ENCODE assay signal across 8 mouse cellular contexts in genomic region chr5:29377590-29378297, GRCm38 (mm10). TPM values are rescaled to one million over a fixed set of nuclear protein-coding genes. Genes with fewer than 3 reads are reported as not detected.
A peak's percentile ranks its signal among the peaks of the same experiment; 100 is the strongest.
DNase-seq lines count a peak whose midpoint lies in the region; ATAC-seq and TF ChIP-seq lines count a peak whose summit lies in the region.

No protein-coding gene starts in this region.

- DNase-seq in spleen, adult 2 months (ENCODE audit: low read depth in 1 of 2, low spot score in 2 of 2) = no peak
- DNase-seq in spleen, adult 18-20 months = no peak
- DNase-seq in hindbrain, postnatal 0 days (ENCODE audit: low spot score) = peak; percentile 27
- DNase-seq in limb, embryonic 10.5 days (ENCODE audit: low spot score) = no peak
- no peak for DNase-seq in midbrain, embryonic 10.5 days (ENCODE audit: low spot score)
- peak; percentile 1 to 9 for DNase-seq in thymus, postnatal 36 days
- no peak for DNase-seq in adrenal gland, adult 18-20 months (ENCODE audit: low spot score in 2 of 2)

- 5% methylated on average over 46 of the region's 47 CpGs for WGBS in spleen, adult 2 months
- WGBS in embryonic facial prominence, embryonic 12.5 days = 1% methylated on average over 47 of the region's 47 CpGs
- 2% methylated on average over 43 of the region's 47 CpGs for WGBS in hindbrain, postnatal 0 days
- WGBS in limb, embryonic 10.5 days = 1% methylated on average over 47 of the region's 47 CpGs
- WGBS in midbrain, embryonic 10.5 days = 2% methylated on average over 46 of the region's 47 CpGs

- peaks cover 5% of the 10 kb centered on the region for H3K4me1 ChIP-seq in spleen, adult 2 months (ENCODE audit: control insufficient read depth, insufficient read depth, insufficient read length)
- peaks cover 7% of the 10 kb centered on the region; the same call in 1 of the 2 replicates for H3K4me1 ChIP-seq in embryonic facial prominence, embryonic 12.5 days
- H3K4me1 ChIP-seq in hindbrain, postnatal 0 days (ENCODE audit: insufficient read depth, low read length) = 0 out of 2 replicates have a peak, but pooled peaks cover 5% of the 10 kb centered on the region
- H3K4me1 ChIP-seq in limb, embryonic 10.5 days = peaks cover 17% of the 10 kb centered on the region
- H3K4me1 ChIP-seq in midbrain, embryonic 10.5 days = peaks cover 19% of the 10 kb centered on the region

- peak overlapping the region; percentile 75 for H3K9ac ChIP-seq in embryonic facial prominence, embryonic 12.5 days
- peak overlapping the region; percentile 66 for H3K9ac ChIP-seq in hindbrain, postnatal 0 days (replicated peaks; ENCODE audit: low read length)

- H3K27me3 ChIP-seq in spleen, adult 2 months (ENCODE audit: control insufficient read depth, insufficient read depth, low read length) = 0 out of 2 replicates have a peak, but pooled peaks cover 2% of the 10 kb centered on the region
- 0 out of 2 replicates have a peak, but pooled peaks cover 10% of the 10 kb centered on the region for H3K27me3 ChIP-seq in embryonic facial prominence, embryonic 12.5 days
- no peaks in the 10 kb centered on the region for H3K27me3 ChIP-seq in hindbrain, postnatal 0 days (ENCODE audit: insufficient read depth, low read length)
- H3K27me3 ChIP-seq in limb, embryonic 10.5 days (ENCODE audit: low read depth, poor library complexity, severe bottlenecking) = peaks cover 10% of the 10 kb centered on the region
- peaks cover 9% of the 10 kb centered on the region for H3K27me3 ChIP-seq in midbrain, embryonic 10.5 days (ENCODE audit: low read depth, poor library complexity, severe bottlenecking)

- no peaks in the 10 kb centered on the region for H3K36me3 ChIP-seq in spleen, adult 2 months (ENCODE audit: control insufficient read depth, insufficient read depth, low read length)
- H3K36me3 ChIP-seq in embryonic facial prominence, embryonic 12.5 days = no peaks in the 10 kb centered on the region
- H3K36me3 ChIP-seq in hindbrain, postnatal 0 days (ENCODE audit: insufficient read depth, low read length) = no peaks in the 10 kb centered on the region
- no peaks in the 10 kb centered on the region for H3K36me3 ChIP-seq in limb, embryonic 10.5 days
- no peaks in the 10 kb centered on the region for H3K36me3 ChIP-seq in midbrain, embryonic 10.5 days

- peak overlapping the region; percentile 93 for H3K4me2 ChIP-seq in embryonic facial prominence, embryonic 12.5 days (replicated peaks)
- H3K4me2 ChIP-seq in hindbrain, postnatal 0 days (ENCODE audit: low read depth, low read length) = peak overlapping the region; percentile 76

- H3K4me3 ChIP-seq in spleen, adult 2 months (ENCODE audit: extremely low read depth, insufficient read depth, insufficient read length) = peak overlapping the region; percentile 76
- peak overlapping the region; percentile 87 for H3K4me3 ChIP-seq in embryonic facial prominence, embryonic 12.5 days
- peak overlapping the region; percentile 94 for H3K4me3 ChIP-seq in hindbrain, postnatal 0 days (ENCODE audit: low read length)
- H3K4me3 ChIP-seq in limb, embryonic 10.5 days = peak overlapping the region; percentile 86
- H3K4me3 ChIP-seq in midbrain, embryonic 10.5 days = peak overlapping the region; percentile 91

- no peak for TF ChIP-seq CTCF in spleen, adult 2 months (IDR thresholded peaks at IDR 0.05; ENCODE audit: extremely low read depth, insufficient read depth, insufficient read length, insufficient replicate concordance)
- TF ChIP-seq CTCF in hindbrain, postnatal 0 days (IDR thresholded peaks at IDR 0.05; ENCODE audit: low read depth) = no peak

- no peak overlapping the region for H3K27ac ChIP-seq in spleen, adult 2 months (ENCODE audit: insufficient read depth, low read length)
- peak overlapping the region; percentile 41; the same call in 1 of the 2 replicates for H3K27ac ChIP-seq in embryonic facial prominence, embryonic 12.5 days
- H3K27ac ChIP-seq in hindbrain, postnatal 0 days = peak overlapping the region; percentile 86
- H3K27ac ChIP-seq in limb, embryonic 10.5 days = peak overlapping the region; percentile 84
- peak overlapping the region; percentile 89 for H3K27ac ChIP-seq in midbrain, embryonic 10.5 days (replicated peaks)

- no peaks in the 10 kb centered on the region for H3K9me3 ChIP-seq in embryonic facial prominence, embryonic 12.5 days
- H3K9me3 ChIP-seq in hindbrain, postnatal 0 days (ENCODE audit: low read length) = no peaks in the 10 kb centered on the region
- H3K9me3 ChIP-seq in limb, embryonic 10.5 days (replicated peaks) = no peaks in the 10 kb centered on the region
- no peaks in the 10 kb centered on the region for H3K9me3 ChIP-seq in midbrain, embryonic 10.5 days (replicated peaks)

- no peak for TF ChIP-seq POLR2A in spleen, adult 2 months (IDR thresholded peaks at IDR 0.05; ENCODE audit: low read depth, low read length)

- ATAC-seq in embryonic facial prominence, embryonic 12.5 days (ENCODE audit: insufficient number of reproducible peaks, insufficient read depth, low FRiP score, low TSS enrichment) = peak; percentile 78
- peak; percentile 82 for ATAC-seq in hindbrain, postnatal 0 days

RNA-seq across cellular contexts. Expression of gene Lmbr1, which starts 0.4 kb away (rescaled TPM):
- 0.84 and 1.2 TPM in 2 replicates for polyA plus RNA-seq in spleen, adult 2 months (2012; rRNA removed)
- polyA plus RNA-seq in embryonic facial prominence, embryonic 12.5 days (2016; fragmentation: Nextera tagmentation; extraction: Ambion mirVana) = 9.7 and 11.8 TPM in 2 replicates
- 31.2 and 34.0 TPM in 2 replicates for total RNA-seq in hindbrain, postnatal 0 days (2014; rRNA removed)
- 40.4 and 42.2 TPM in 2 replicates for polyA plus RNA-seq in hindbrain, postnatal 0 days (2015; fragmentation: Nextera tagmentation; extraction: Ambion mirVana)
- polyA plus RNA-seq in limb, embryonic 10.5 days (2016; fragmentation: Nextera tagmentation; extraction: Ambion mirVana) = 7.0 and 7.4 TPM in 2 replicates
- polyA plus RNA-seq in midbrain, embryonic 10.5 days (2016; fragmentation: Nextera tagmentation; extraction: Ambion mirVana) = 9.8 and 12.2 TPM in 2 replicates
- 10 to 100 TPM; 12.2 to 17.1 TPM for total RNA-seq in adrenal gland, adult 18-20 months (2021)

RNA-seq across cellular contexts. Expression of gene Nom1, which starts 56.7 kb away (rescaled TPM):
- polyA plus RNA-seq in spleen, adult 2 months (2012; rRNA removed) = 3.5 and 5.7 TPM in 2 replicates
- polyA plus RNA-seq in embryonic facial prominence, embryonic 12.5 days (2016; fragmentation: Nextera tagmentation; extraction: Ambion mirVana) = 27.2 and 31.7 TPM in 2 replicates
- total RNA-seq in hindbrain, postnatal 0 days (2014; rRNA removed) = 7.4 and 24.3 TPM in 2 replicates
- 14.0 and 16.5 TPM in 2 replicates for polyA plus RNA-seq in hindbrain, postnatal 0 days (2015; fragmentation: Nextera tagmentation; extraction: Ambion mirVana)
- polyA plus RNA-seq in limb, embryonic 10.5 days (2016; fragmentation: Nextera tagmentation; extraction: Ambion mirVana) = 40.0 and 40.4 TPM in 2 replicates
- 27.7 and 33.7 TPM in 2 replicates for polyA plus RNA-seq in midbrain, embryonic 10.5 days (2016; fragmentation: Nextera tagmentation; extraction: Ambion mirVana)
- total RNA-seq in adrenal gland, adult 18-20 months (2021) = 10 to 100 TPM; 26.5 to 32.8 TPM

Comparison
In these comparisons a context has a peak if more than half of its experiments do, and no peak if none do; other contexts are left out.
1. DNase-seq: peak in hindbrain, postnatal 0 days (single experiment) and thymus, postnatal 36 days (2 of 2); none in spleen, adult 2 months (0 of 2), spleen, adult 18-20 months (0 of 2), limb, embryonic 10.5 days (single experiment), midbrain, embryonic 10.5 days (single experiment) and adrenal gland, adult 18-20 months (0 of 2).
2. Peak in every context shown above with its lines, with median percentiles within 50 percentile points of each other: H3K4me3 ChIP-seq.